Comparison of ENCODE assay signal across 28 mouse cellular contexts in genomic region chr14:51104366-51104765, GRCm38 (mm10). TPM values are rescaled to one million over a fixed set of nuclear protein-coding genes. Genes with fewer than 3 reads are reported as not detected.
"Had no signal": no experiment of that assay in that cellular context is flagged by ENCODE, and none has a peak within 500 bp of the region (broad histone marks: within the 10 kb centered on the region; RNA-seq: fewer than 3 reads in every experiment).

No protein-coding gene starts in this region.

- H3K4me3 ChIP-seq: liver, embryonic 15.5 days; midbrain, embryonic 10.5 days; midbrain, embryonic 12.5 days; myocyte; neural tube, embryonic 13.5 days; neural tube, embryonic 15.5 days had no signal

- H3K9ac ChIP-seq: liver, embryonic 15.5 days; lung, embryonic 14.5 days; midbrain, embryonic 12.5 days; neural tube, embryonic 13.5 days; neural tube, embryonic 15.5 days had no signal

- H3K4me2 ChIP-seq: liver, embryonic 15.5 days; lung, embryonic 14.5 days; midbrain, embryonic 12.5 days; neural tube, embryonic 13.5 days; neural tube, embryonic 15.5 days had no signal

- H3K27ac ChIP-seq: liver, embryonic 15.5 days; midbrain, embryonic 10.5 days; midbrain, embryonic 12.5 days; neural tube, embryonic 13.5 days; neural tube, embryonic 15.5 days had no signal

- H3K36me3 ChIP-seq: liver, embryonic 15.5 days; midbrain, embryonic 10.5 days; midbrain, embryonic 12.5 days; neural tube, embryonic 13.5 days; neural tube, embryonic 15.5 days had no signal

- H3K9me3 ChIP-seq: liver, embryonic 15.5 days; midbrain, embryonic 10.5 days; midbrain, embryonic 12.5 days; neural tube, embryonic 13.5 days; neural tube, embryonic 15.5 days had no signal

- H3K4me1 ChIP-seq: midbrain, embryonic 10.5 days; midbrain, embryonic 12.5 days; neural tube, embryonic 13.5 days; neural tube, embryonic 15.5 days had no signal

- DNase-seq: lung, adult 18-20 months; lung, embryonic 14.5 days; lung, postnatal 10 days; lung, postnatal 4 days; midbrain, embryonic 14.5 days; retina, postnatal 1 day; right cerebral cortex, adult 18-20 months; right cerebral cortex, postnatal 25 days; right cerebral cortex, postnatal 4 days; spleen, adult 18-20 months; thymus, adult 18-20 months; thymus, postnatal 14 days; thymus, postnatal 36 days had no signal

- H3K27me3 ChIP-seq: liver, embryonic 15.5 days; midbrain, embryonic 12.5 days; neural tube, embryonic 13.5 days; neural tube, embryonic 15.5 days had no signal

RNA-seq across cellular contexts. Expression of gene Eddm3b, which starts 9.9 kb away (rescaled TPM):
- total RNA-seq: megakaryocyte, adult 5-6 weeks; megakaryocyte-erythroid progenitor cell, adult 5-6 weeks had no signal
- polyA plus RNA-seq: liver, embryonic 15.5 days; lung, embryonic 14.5 days; lung, embryonic 16.5 days; midbrain, embryonic 12.5 days; midbrain, embryonic 14.5 days; midbrain, embryonic 16.5 days; neural tube, embryonic 11.5 days; neural tube, embryonic 13.5 days; neural tube, embryonic 15.5 days; small intestine, adult 2 months; stomach, embryonic 14.5 days; stomach, embryonic 16.5 days; thymus, postnatal 0 days had no signal

RNA-seq across cellular contexts. Expression of gene Ang, which starts 13.4 kb away (rescaled TPM):
- total RNA-seq: megakaryocyte-erythroid progenitor cell, adult 5-6 weeks had no signal

RNA-seq across cellular contexts. Expression of gene Rnase4, which starts 13.5 kb away (rescaled TPM):
- total RNA-seq: megakaryocyte-erythroid progenitor cell, adult 5-6 weeks had no signal

RNA-seq across cellular contexts. Expression of gene Olfr750, which starts 30.1 kb away (rescaled TPM):
- total RNA-seq: megakaryocyte, adult 5-6 weeks; megakaryocyte-erythroid progenitor cell, adult 5-6 weeks had no signal
- polyA plus RNA-seq: liver, embryonic 15.5 days; lung, embryonic 14.5 days; lung, embryonic 16.5 days; midbrain, embryonic 10.5 days; midbrain, embryonic 14.5 days; midbrain, embryonic 16.5 days; myocyte; neural tube, embryonic 11.5 days; neural tube, embryonic 13.5 days; neural tube, embryonic 15.5 days; small intestine, adult 2 months; stomach, embryonic 14.5 days; stomach, embryonic 16.5 days; thymus, postnatal 0 days had no signal
